Mouse (Mus musculus): Measurements from ENCODE around the gene Tbc1d9. TPM values are rescaled to one million over a fixed set of nuclear protein-coding genes. Genes with fewer than 3 reads are reported as not detected.
"Not testable (repeated sequence)": the region's sequence is repeated elsewhere in the genome, so short reads cannot be mapped to it uniquely, and the experiment has no call there.

The Tbc1d9 gene
- polyA plus RNA-seq, 1 experiment from 2014 or later: 0.40 TPM

DNA sequence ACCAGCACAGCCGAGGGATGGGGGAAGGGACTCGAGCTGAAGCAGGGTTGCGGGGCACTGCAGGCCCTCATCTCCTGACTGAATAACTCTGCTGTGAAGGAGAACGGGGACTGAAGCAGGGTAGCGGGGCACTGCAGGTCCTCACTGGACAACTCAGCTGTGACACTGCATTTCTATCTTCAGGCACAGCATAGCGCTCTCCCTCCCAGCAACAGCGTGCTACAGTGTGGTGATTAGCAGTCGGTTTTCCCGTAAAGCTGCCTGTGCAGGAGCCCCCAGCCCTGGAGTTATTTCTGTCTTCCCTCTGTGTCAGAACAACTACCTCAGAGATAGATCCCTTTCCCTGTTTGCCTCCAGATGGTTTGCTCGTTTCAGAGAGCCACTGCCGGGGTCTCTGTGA is 109.3 kb downstream of the Tbc1d9 start:
- Histone ChIP-seq H3K4me2 (no peak overlapping the region), H3K27ac (replicated peaks) (no peak overlapping the region), H3K9me3 (replicated peaks) (no peaks in the 10 kb centered on the region), H3K4me3 (replicated peaks) (no peak overlapping the region), H3K27me3 (no peaks in the 10 kb centered on the region), H3K4me1 (replicated peaks) (no peaks in the 10 kb centered on the region), H3K36me3 (replicated peaks) (no peaks in the 10 kb centered on the region), H3K9ac (no peak overlapping the region)
- ATAC-seq (ENCODE audit: insufficient read depth): no peak
- 44% methylated on average over 11 of the region's 11 CpGs for WGBS (ENCODE audit: insufficient replicate concordance)

DNA sequence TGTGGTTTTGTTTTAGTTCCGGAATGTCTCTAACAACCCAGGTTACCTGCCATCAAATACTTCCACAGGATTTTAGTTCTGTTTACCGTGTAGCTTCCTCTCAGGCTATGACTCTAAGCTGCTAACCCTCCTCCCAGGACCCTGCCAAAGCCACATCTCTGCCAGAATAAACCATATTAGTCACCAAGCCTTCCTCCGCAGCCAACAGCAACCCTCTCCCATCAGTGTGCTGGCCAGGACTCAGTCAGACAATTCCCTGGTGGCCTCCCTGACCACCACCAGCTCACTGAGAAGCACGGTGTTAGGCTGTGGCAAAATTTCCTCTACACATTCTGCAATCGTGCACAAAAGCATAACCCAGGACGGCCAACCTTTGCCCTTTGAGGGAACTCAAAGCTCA is 113.3 kb downstream of the Tbc1d9 start:
- Histone ChIP-seq H3K4me2 (no peak overlapping the region), H3K36me3 (replicated peaks) (no peaks in the 10 kb centered on the region), H3K27ac (replicated peaks) (no peak overlapping the region), H3K9me3 (replicated peaks) (no peaks in the 10 kb centered on the region), H3K4me3 (replicated peaks) (no peak overlapping the region), H3K4me1 (replicated peaks) (no peaks in the 10 kb centered on the region), H3K9ac (no peak overlapping the region), H3K27me3 (no peaks in the 10 kb centered on the region)
- 62% methylated on average over 6 of the region's 6 CpGs for WGBS (ENCODE audit: insufficient replicate concordance)
- no peak for ATAC-seq (ENCODE audit: insufficient read depth)

DNA sequence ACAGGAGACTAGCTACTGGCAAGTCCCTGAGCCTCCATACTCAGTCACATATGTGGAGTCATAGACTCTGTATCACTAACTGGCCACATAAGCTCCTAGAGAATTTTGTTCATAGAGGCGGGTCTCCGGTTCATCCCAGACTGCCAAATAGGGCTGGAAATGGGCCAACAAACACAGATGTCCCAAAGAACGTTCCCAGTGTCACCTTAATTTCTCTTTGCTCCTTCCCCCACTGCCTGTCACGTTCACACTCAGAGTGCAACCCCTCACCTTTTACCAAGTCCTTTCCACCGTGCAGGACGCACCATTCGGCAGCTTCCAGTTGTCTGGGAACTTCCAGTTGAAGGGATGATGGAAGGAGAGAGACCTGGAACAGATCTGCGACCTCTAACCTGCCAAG is 120.2 kb downstream of the Tbc1d9 start:
- Histone ChIP-seq H3K36me3 (replicated peaks) (no peaks in the 10 kb centered on the region), H3K9me3 (replicated peaks) (no peaks in the 10 kb centered on the region), H3K9ac (no peak overlapping the region), H3K27me3 (peaks cover 21% of the 10 kb centered on the region), H3K4me2 (no peak overlapping the region), H3K4me1 (replicated peaks) (no peaks in the 10 kb centered on the region), H3K27ac (replicated peaks) (no peak overlapping the region), H3K4me3 (replicated peaks) (no peak overlapping the region)
- ATAC-seq (ENCODE audit: insufficient read depth): no peak
- WGBS (ENCODE audit: insufficient replicate concordance): 61% methylated on average over 8 of the region's 8 CpGs

- H3K9me3 ChIP-seq (replicated peaks): no peaks in the 10 kb centered on the region
- no peaks in the 10 kb centered on the region for H3K36me3 ChIP-seq (replicated peaks)
- H3K9ac ChIP-seq: no peak within 1 kb of the TSS
- H3K4me2 ChIP-seq: no peak within 1 kb of the TSS
- H3K27me3 ChIP-seq: peaks cover 34% of the 10 kb centered on the region
- no peak within 1 kb of the TSS for H3K4me3 ChIP-seq (replicated peaks)
- no peak for ATAC-seq (ENCODE audit: insufficient read depth)
- H3K27ac ChIP-seq (replicated peaks): no peak within 1 kb of the TSS
- WGBS (ENCODE audit: insufficient replicate concordance): 4% methylated on average over 20 of the region's 20 CpGs
- H3K4me1 ChIP-seq (replicated peaks): no peaks in the 10 kb centered on the region
Measured at GRCm38 (mm10) chr8:83290176-83290575, 125.0 kb downstream of the Tbc1d9 start, which contains the start of gene Ucp1. TSS of gene Ucp1 (plus strand) at chr8:83290352.

DNA sequence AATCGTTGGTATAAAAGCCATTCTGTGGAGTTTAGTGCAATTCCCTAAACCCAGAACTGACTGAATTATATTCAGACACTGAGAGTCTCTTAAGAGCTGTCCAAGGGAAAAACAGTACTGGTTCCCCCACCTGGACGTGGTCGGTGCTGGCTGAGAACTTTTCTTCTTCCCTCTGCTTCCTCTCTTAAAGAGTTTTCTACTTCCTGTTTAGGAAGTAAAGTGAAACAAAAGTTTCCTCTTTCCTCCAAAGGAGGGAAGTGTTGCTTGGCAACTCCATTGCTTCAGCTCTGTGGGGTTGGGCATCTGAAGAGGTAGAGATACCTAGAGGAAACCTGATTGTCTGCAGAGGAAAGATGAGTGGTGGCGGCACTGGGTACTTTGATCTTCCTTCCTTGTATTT is 132.2 kb downstream of the Tbc1d9 start:
- Histone ChIP-seq H3K4me3 (replicated peaks) (no peak overlapping the region), H3K4me2 (no peak overlapping the region), H3K27me3 (0 out of 2 replicates have a peak, but pooled peaks cover under 1% of the 10 kb centered on the region), H3K9ac (no peak overlapping the region), H3K27ac (replicated peaks) (no peak overlapping the region), H3K9me3 (replicated peaks) (no peaks in the 10 kb centered on the region), H3K36me3 (replicated peaks) (no peaks in the 10 kb centered on the region), H3K4me1 (replicated peaks) (no peaks in the 10 kb centered on the region)
- 38% methylated on average over 4 of the region's 4 CpGs for WGBS (ENCODE audit: insufficient replicate concordance)
- ATAC-seq (ENCODE audit: insufficient read depth): no peak

DNA sequence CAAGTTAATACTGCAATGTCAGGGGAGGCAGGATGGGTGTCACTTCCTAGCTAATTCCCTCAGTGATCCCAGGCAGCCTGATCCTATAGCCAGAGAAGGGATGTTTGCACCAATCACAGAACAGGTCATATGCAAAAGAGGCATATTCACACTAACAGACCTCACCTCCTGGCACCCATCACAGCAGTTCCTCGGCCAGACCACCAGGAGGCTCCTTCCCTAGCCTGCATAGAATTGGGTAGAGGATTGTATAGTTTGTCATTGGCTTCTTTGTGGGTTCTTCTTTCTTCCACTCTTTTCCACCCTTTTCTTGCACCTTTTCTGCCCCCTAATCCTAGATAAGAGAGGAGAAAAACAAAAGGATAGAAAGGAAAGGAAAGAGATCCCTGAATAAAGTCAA is 135.0 kb downstream of the Tbc1d9 start:
- no peaks in the 10 kb centered on the region for H3K36me3 ChIP-seq (replicated peaks)
- WGBS (ENCODE audit: insufficient replicate concordance): 24% methylated on average over 1 of the region's 1 CpGs
- no peak overlapping the region for H3K4me2 ChIP-seq
- no peaks in the 10 kb centered on the region for H3K27me3 ChIP-seq
- no peak overlapping the region for H3K9ac ChIP-seq
- H3K9me3 ChIP-seq (replicated peaks): no peaks in the 10 kb centered on the region
- no peaks in the 10 kb centered on the region for H3K4me1 ChIP-seq (replicated peaks)
- no peak overlapping the region for H3K4me3 ChIP-seq (replicated peaks)
- no peak overlapping the region for H3K27ac ChIP-seq (replicated peaks)
- no peak for ATAC-seq (ENCODE audit: insufficient read depth)

GRCm38 (mm10) chr8:83304946-83305345 is 139.8 kb downstream of the Tbc1d9 start:
- no peak overlapping the region for H3K4me2 ChIP-seq
- WGBS (ENCODE audit: insufficient replicate concordance): 66% methylated on average over 1 of the region's 1 CpGs
- H3K27ac ChIP-seq (replicated peaks): no peak overlapping the region

GRCm38 (mm10) chr8:83309836-83310235 is 144.7 kb downstream of the Tbc1d9 start:
- Histone ChIP-seq H3K27me3 (no peaks in the 10 kb centered on the region), H3K4me1 (replicated peaks) (no peaks in the 10 kb centered on the region), H3K9ac (no peak overlapping the region), H3K27ac (replicated peaks) (no peak overlapping the region), H3K9me3 (replicated peaks) (no peaks in the 10 kb centered on the region), H3K36me3 (replicated peaks) (no peaks in the 10 kb centered on the region), H3K4me3 (replicated peaks) (no peak overlapping the region), H3K4me2 (no peak overlapping the region)
- ATAC-seq (ENCODE audit: insufficient read depth): no peak
- WGBS (ENCODE audit: insufficient replicate concordance): 71% methylated on average over 6 of the region's 6 CpGs

More at GRCm38 (mm10) chr8:83304946-83305345, 139.8 kb downstream of the Tbc1d9 start:
- Histone ChIP-seq H3K4me1 (replicated peaks) (no peaks in the 10 kb centered on the region), H3K27me3 (no peaks in the 10 kb centered on the region), H3K36me3 (replicated peaks) (no peaks in the 10 kb centered on the region), H3K9ac (no peak overlapping the region), H3K9me3 (replicated peaks) (no peaks in the 10 kb centered on the region), H3K4me3 (replicated peaks) (no peak overlapping the region)
- ATAC-seq (ENCODE audit: insufficient read depth): no peak

DNA sequence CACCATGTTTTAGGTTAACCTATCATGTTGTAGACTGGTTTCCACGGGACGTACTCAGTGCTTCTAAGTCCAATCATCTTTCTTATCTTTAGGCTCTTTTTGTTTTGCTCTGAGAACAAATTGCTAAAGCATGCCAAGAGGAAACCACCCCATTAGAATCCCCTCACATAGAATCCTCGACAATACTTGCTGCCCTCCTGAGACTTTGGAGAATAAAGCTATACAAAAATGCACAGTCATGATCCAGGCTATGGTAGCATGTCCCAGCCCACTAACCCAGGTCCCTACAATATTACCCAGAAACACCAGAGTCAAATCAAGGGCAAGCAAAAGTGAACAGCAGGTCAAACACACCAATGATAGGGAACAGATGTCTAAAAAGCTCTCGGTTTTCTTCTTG is 149.9 kb downstream of the Tbc1d9 start:
- H3K27me3 ChIP-seq; H3K4me3 ChIP-seq (replicated peaks); ATAC-seq (ENCODE audit: insufficient read depth); H3K4me1 ChIP-seq (replicated peaks); H3K9ac ChIP-seq; H3K27ac ChIP-seq (replicated peaks); H3K9me3 ChIP-seq (replicated peaks); H3K4me2 ChIP-seq: not testable (repeated sequence)
- WGBS (ENCODE audit: insufficient replicate concordance): 73% methylated on average over 4 of the region's 4 CpGs
- peaks cover 30% of the 10 kb centered on the region for H3K36me3 ChIP-seq (replicated peaks)

DNA sequence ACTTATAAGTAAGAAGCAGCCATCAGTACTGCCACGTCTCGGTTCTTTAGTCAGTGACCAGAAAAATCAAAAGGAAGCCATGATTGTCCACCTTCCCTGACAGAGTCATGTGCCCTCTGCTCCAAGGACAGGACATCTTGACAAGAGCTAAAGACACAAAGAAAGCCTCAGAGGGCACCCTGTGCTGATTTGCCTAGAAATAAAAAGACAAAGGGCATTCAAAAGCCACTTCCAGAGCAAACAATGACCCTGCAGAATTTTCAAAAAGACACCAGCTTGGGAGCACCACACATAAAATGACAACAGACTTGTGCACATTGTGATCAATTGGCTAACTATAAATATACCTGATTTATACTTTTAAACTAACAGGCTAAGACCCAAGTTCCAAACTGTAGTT is 150.5 kb downstream of the Tbc1d9 start:
- WGBS (ENCODE audit: insufficient replicate concordance): 82% methylated on average over 2 of the region's 2 CpGs
- H3K4me3 ChIP-seq (replicated peaks): no peak overlapping the region

DNA sequence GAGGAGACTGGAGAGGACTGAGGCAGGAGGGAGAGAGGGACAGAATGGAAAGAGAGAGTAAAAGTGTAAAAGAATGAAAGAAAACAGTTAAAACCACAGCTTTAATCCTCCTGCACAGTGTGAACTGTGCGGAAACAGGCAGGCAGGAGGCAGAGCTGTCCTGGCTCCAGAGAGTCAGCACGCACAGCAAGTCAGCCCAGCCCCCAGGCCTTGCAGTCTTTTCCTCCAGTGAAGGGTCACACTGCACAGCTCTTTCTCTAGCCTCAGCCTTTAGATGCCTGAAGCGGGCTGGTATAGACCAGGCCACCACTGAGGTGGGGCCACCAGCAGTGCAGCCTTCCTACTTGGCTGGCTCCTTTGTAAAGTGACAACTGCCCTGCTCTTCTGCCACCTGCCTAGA is 155.4 kb downstream of the Tbc1d9 start:
- Histone ChIP-seq H3K27me3 (no peaks in the 10 kb centered on the region), H3K4me2 (no peak overlapping the region), H3K9me3 (replicated peaks) (no peaks in the 10 kb centered on the region), H3K4me3 (replicated peaks) (no peak overlapping the region), H3K36me3 (replicated peaks) (peaks cover 49% of the 10 kb centered on the region), H3K4me1 (replicated peaks) (peaks cover 6% of the 10 kb centered on the region), H3K27ac (replicated peaks) (no peak overlapping the region), H3K9ac (no peak overlapping the region)
- ATAC-seq (ENCODE audit: insufficient read depth): no peak
- 76% methylated on average over 3 of the region's 3 CpGs for WGBS (ENCODE audit: insufficient replicate concordance)

More for the DNA sequence above, 150.5 kb downstream of the Tbc1d9 start:
- no peaks in the 10 kb centered on the region for H3K27me3 ChIP-seq
- no peak overlapping the region for H3K4me2 ChIP-seq
- no peak overlapping the region for H3K9ac ChIP-seq
- H3K36me3 ChIP-seq (replicated peaks): peaks cover 34% of the 10 kb centered on the region
- no peaks in the 10 kb centered on the region for H3K9me3 ChIP-seq (replicated peaks)
- H3K4me1 ChIP-seq (replicated peaks): no peaks in the 10 kb centered on the region
- no peak overlapping the region for H3K27ac ChIP-seq (replicated peaks)
- ATAC-seq (ENCODE audit: insufficient read depth): no peak

GRCm38 (mm10) chr8:83322374-83322773 is 157.2 kb downstream of the Tbc1d9 start:
- 80% methylated on average over 6 of the region's 6 CpGs for WGBS (ENCODE audit: insufficient replicate concordance)
- Histone ChIP-seq H3K4me1 (replicated peaks) (peaks cover 6% of the 10 kb centered on the region), H3K4me3 (replicated peaks) (no peak overlapping the region), H3K27ac (replicated peaks) (no peak overlapping the region), H3K27me3 (no peaks in the 10 kb centered on the region), H3K36me3 (replicated peaks) (peaks cover 38% of the 10 kb centered on the region), H3K4me2 (no peak overlapping the region), H3K9me3 (replicated peaks) (no peaks in the 10 kb centered on the region), H3K9ac (no peak overlapping the region)
- no peak for ATAC-seq (ENCODE audit: insufficient read depth)

Measured in liver, embryonic 15.5 days (tissue).